In the genomic region with DNA sequence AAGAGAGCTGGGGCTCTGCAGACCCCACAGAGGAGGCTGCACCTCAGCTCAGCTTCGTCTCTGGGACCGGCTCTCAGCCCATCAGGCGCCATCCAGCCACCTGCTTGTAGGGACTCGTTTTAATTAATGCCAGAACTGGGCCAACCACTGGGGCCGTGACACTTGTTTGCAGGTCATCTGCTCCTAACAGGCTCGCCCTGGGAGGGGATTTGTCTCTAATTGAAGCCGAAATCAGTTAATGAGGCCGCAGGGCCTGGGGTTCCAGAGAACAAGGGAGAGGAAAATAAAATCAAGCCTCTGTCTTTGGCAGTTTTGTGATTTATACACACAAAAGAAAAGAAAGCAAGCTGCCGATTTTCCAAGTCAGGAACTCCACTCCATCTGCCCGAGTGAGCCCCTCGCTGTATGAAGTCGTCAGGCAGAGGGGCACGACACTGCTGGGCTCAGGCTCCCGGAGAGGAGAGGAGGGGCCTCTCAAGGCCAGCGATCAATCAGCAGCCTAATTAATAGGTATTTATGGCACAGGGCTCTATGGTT, we compare ENCODE assay signal across 13 mouse cellular contexts.
DNase-seq lines count a peak whose midpoint lies in the region; ATAC-seq and TF ChIP-seq lines count a peak whose summit lies in the region.
"Had no signal": no experiment of that assay in that cellular context is flagged by ENCODE, and none has a peak within 500 bp of the region (broad histone marks: within the 10 kb centered on the region; RNA-seq: fewer than 3 reads in every experiment).

No protein-coding gene starts in this region.

- no peaks in the 10 kb centered on the region for H3K36me3 ChIP-seq in E14TG2a.4 (ENCODE audit: insufficient read depth, low read length)
- no peaks in the 10 kb centered on the region for H3K36me3 ChIP-seq in hindbrain, embryonic 11.5 days (ENCODE audit: control insufficient read depth, insufficient read depth, low read length)
- H3K36me3 ChIP-seq in midbrain, embryonic 13.5 days = no peaks in the 10 kb centered on the region

- ATAC-seq in hindbrain, embryonic 11.5 days (ENCODE audit: low FRiP score) = peak; percentile 67; the same call in 1 of the 2 replicates
- peak; percentile 81 for ATAC-seq in midbrain, embryonic 13.5 days
- ATAC-seq: CD4-positive, CD25-positive, alpha-beta regulatory T cell, adult 4 months had no signal

- H3K4me3 ChIP-seq in E14TG2a.4 (replicated peaks; ENCODE audit: low read length) = 0 out of 2 replicates have a peak overlapping the region, but pooled peaks have one; percentile 29
- no peak overlapping the region for H3K4me3 ChIP-seq in hindbrain, embryonic 11.5 days (ENCODE audit: low read depth, low read length)
- no peak overlapping the region for H3K4me3 ChIP-seq in midbrain, embryonic 13.5 days (replicated peaks)
- H3K4me3 ChIP-seq: megakaryocyte, embryonic 14.5 days had no signal

- H3K9me3 ChIP-seq in E14TG2a.4 (ENCODE audit: low read length) = no peaks in the 10 kb centered on the region
- H3K9me3 ChIP-seq in hindbrain, embryonic 11.5 days (ENCODE audit: control insufficient read depth, low read length) = no peaks in the 10 kb centered on the region
- H3K9me3 ChIP-seq in midbrain, embryonic 13.5 days = no peaks in the 10 kb centered on the region
- H3K9me3 ChIP-seq: megakaryocyte, embryonic 14.5 days had no signal

- 0 out of 2 replicates have a peak overlapping the region, but pooled peaks have one; percentile 5 for H3K9ac ChIP-seq in hindbrain, embryonic 11.5 days (ENCODE audit: low read depth, low read length)
- 0 out of 2 replicates have a peak overlapping the region, but pooled peaks have one; percentile 17 for H3K9ac ChIP-seq in midbrain, embryonic 13.5 days (replicated peaks)

- WGBS in hindbrain, embryonic 11.5 days = 4% methylated on average over 15 of the region's 15 CpGs
- 2% methylated on average over 15 of the region's 15 CpGs for WGBS in midbrain, embryonic 13.5 days

- H3K4me1 ChIP-seq in E14TG2a.4 (replicated peaks; ENCODE audit: low read depth, low read length) = peaks cover 97% of the 10 kb centered on the region
- peaks cover 8% of the 10 kb centered on the region for H3K4me1 ChIP-seq in hindbrain, embryonic 11.5 days (replicated peaks; ENCODE audit: control insufficient read depth, insufficient read depth, low read length)
- H3K4me1 ChIP-seq in midbrain, embryonic 13.5 days (replicated peaks) = peaks cover 22% of the 10 kb centered on the region
- H3K4me1 ChIP-seq: megakaryocyte, embryonic 14.5 days had no signal

- H3K27me3 ChIP-seq in E14TG2a.4 (ENCODE audit: insufficient read depth, low read length) = peaks cover 4% of the 10 kb centered on the region; the same call in 1 of the 2 replicates
- H3K27me3 ChIP-seq in hindbrain, embryonic 11.5 days (ENCODE audit: control insufficient read depth, insufficient read depth, low read length) = 0 out of 2 replicates have a peak, but pooled peaks cover 2% of the 10 kb centered on the region
- H3K27me3 ChIP-seq in midbrain, embryonic 13.5 days = peaks cover 27% of the 10 kb centered on the region

- DNase-seq in embryo, embryonic 9.5 days (ENCODE audit: extremely low spot score) = peak; percentile 59
- DNase-seq in hindbrain, embryonic 11.5 days (ENCODE audit: low spot score) = peak; percentile 48
- no peak for DNase-seq in ovary, adult 18-20 months (ENCODE audit: low spot score)
- DNase-seq in frontal cortex, postnatal 25 days (ENCODE audit: low spot score in 2 of 2) = no peak
- no peak for DNase-seq in ovary, postnatal 36 days (ENCODE audit: low spot score)
- DNase-seq in testis, postnatal 10 days (ENCODE audit: low spot score) = no peak
- DNase-seq: thymus, postnatal 14 days had no signal

- H3K27ac ChIP-seq in hindbrain, embryonic 11.5 days (ENCODE audit: low read depth, low read length) = no peak overlapping the region
- 0 out of 2 replicates have a peak overlapping the region, but pooled peaks have one; percentile 8 for H3K27ac ChIP-seq in midbrain, embryonic 13.5 days
- H3K27ac ChIP-seq: kidney, postnatal 0 days had no signal

- TF ChIP-seq CTCF in E14TG2a.4 (conservative IDR thresholded peaks at IDR 0.05; ENCODE audit: low read length) = no peak

- no peak overlapping the region for H3K4me2 ChIP-seq in hindbrain, embryonic 11.5 days (replicated peaks; ENCODE audit: low read depth, low read length)
- peak overlapping the region; percentile 11; the same call in 1 of the 2 replicates for H3K4me2 ChIP-seq in midbrain, embryonic 13.5 days (replicated peaks)
- H3K4me2 ChIP-seq: heart, embryonic 11.5 days had no signal

Comparison
In these comparisons a context has a peak if more than half of its experiments do, and no peak if none do; other contexts are left out.
1. DNase-seq: peak in embryo, embryonic 9.5 days (single experiment) and hindbrain, embryonic 11.5 days (single experiment); none in ovary, adult 18-20 months (single experiment), frontal cortex, postnatal 25 days (0 of 2), ovary, postnatal 36 days (single experiment) and testis, postnatal 10 days (single experiment).